Mouse (Mus musculus) limb, embryonic 14.5 days (tissue): ENCODE results near the gene Arhgap25. TPM values are rescaled to one million over a fixed set of nuclear protein-coding genes. Genes with fewer than 3 reads are reported as not detected.

ENCODE experiments used
- ATAC-seq: fragments of 200-750 bp; cut with Nextera tagmentation; 2 replicates; pipeline ENCODE4 v1.8.0; 2017; ENCODE audit warnings: low read depth, moderate number of reproducible peaks, moderate TSS enrichment; ENCODE audit not compliant: low FRiP score
- DNase-seq: peaks from one replicate; pipeline ENCODE4 v3.0.0-alpha.2; 2015; ENCODE audit warnings: low spot score
- H3K27ac ChIP-seq: fragments of 300-500 bp; sonication (generic); replicated peaks from 2 replicates; pipeline ENCODE4 v1.5.1; 2014; ENCODE audit warnings: low read depth, mild to moderate bottlenecking, low read length, moderate library complexity, mixed read lengths
- H3K27me3 ChIP-seq: fragments of 300-500 bp; sonication (generic); 2 replicates; pipeline ENCODE4 v1.6.1; 2014; ENCODE audit warnings: low read length, mixed read lengths; ENCODE audit not compliant: control insufficient read depth, insufficient read depth
- H3K36me3 ChIP-seq: fragments of 300-500 bp; sonication (generic); 2 replicates; pipeline ENCODE4 v1.6.1; 2014; ENCODE audit warnings: mild to moderate bottlenecking, low read length, moderate library complexity, mixed read lengths; ENCODE audit not compliant: control insufficient read depth, insufficient read depth
- H3K4me1 ChIP-seq: fragments of 300-500 bp; sonication (generic); 2 replicates; pipeline ENCODE4 v1.6.1; 2014; ENCODE audit warnings: antibody characterized with exemption, low read length, mixed read lengths; ENCODE audit not compliant: control insufficient read depth, insufficient read depth
- H3K4me2 ChIP-seq: fragments of 300-500 bp; sonication (generic); replicated peaks from 2 replicates; pipeline ENCODE4 v1.6.1; 2014; ENCODE audit warnings: low read depth, mild to moderate bottlenecking, low read length, moderate library complexity; ENCODE audit not compliant: severe bottlenecking
- H3K4me3 ChIP-seq: fragments of 300-500 bp; sonication (generic); replicated peaks from 2 replicates; pipeline ENCODE4 v1.5.1; 2014; ENCODE audit warnings: low read length
- H3K9ac ChIP-seq: fragments of 300-500 bp; sonication (generic); 2 replicates; pipeline ENCODE4 v1.6.1; 2014; ENCODE audit warnings: mild to moderate bottlenecking, low read depth, low read length, moderate library complexity; ENCODE audit not compliant: severe bottlenecking
- H3K9me3 ChIP-seq: fragments of 300-500 bp; sonication (generic); 2 replicates; pipeline ENCODE4 v1.6.1; 2016; ENCODE audit warnings: low read length; ENCODE audit not compliant: control insufficient read depth
- POLR2A ChIP-seq: fragments of 200-500 bp; IDR thresholded peaks from 2 replicates; pipeline ENCODE4 v1.8.0; 2012; ENCODE audit warnings: inconsistent platforms, mild to moderate bottlenecking, moderate library complexity, borderline replicate concordance; ENCODE audit not compliant: insufficient read depth, insufficient read length; ENCODE audit errors: extremely low read depth
- WGBS: fragments of 180-500 bp; shearing (Covaris S2); extraction: QIAGEN DNeasy Blood & Tissue Kit; methylation state at CpG from one replicate; pipeline ENCODE4 v1.1.7; 2014; 5-methylcytosine and 5-hydroxymethylcytosine counted together
- polyA plus RNA-seq, 2 experiments: library from polyadenylated mRNA; depleted of rRNA in 1 of 2; stranded (reverse) in 1 of 2; unstranded in 1 of 2; fragments of >200 nt; fragmentation: Nextera tagmentation in 1 of 2; extraction: Ambion mirVana in 1 of 2; gene quantifications; 2 replicates each; pipeline versions ENCODE4 v1.2.1 to v1.2.3; 2012 to 2014

The Arhgap25 gene
- polyA plus RNA-seq, 2 experiments = 3.2 to 6.4 TPM

GRCm38 (mm10) chr6:87494339-87494738, 38.7 kb downstream of the Arhgap25 start:
- Histone ChIP-seq H3K9me3 (no peaks in the 10 kb centered on the region), H3K4me3 (no peak overlapping the region), H3K4me1 (no peaks in the 10 kb centered on the region), H3K9ac (no peak overlapping the region), H3K4me2 (no peak overlapping the region; the same call in 1 of the 2 replicates), H3K27ac (no peak overlapping the region), H3K36me3 (no peaks in the 10 kb centered on the region), H3K27me3 (no peaks in the 10 kb centered on the region)
- TF ChIP-seq POLR2A = no peak
- no peak for ATAC-seq
- WGBS = 37% methylated on average over 9 of the region's 9 CpGs
- no peak for DNase-seq

- WGBS = 62% methylated on average over 6 of the region's 6 CpGs
Observed at GRCm38 (mm10) chr6:87487657-87488426, 45.2 kb downstream of the Arhgap25 start.

GRCm38 (mm10) chr6:87484806-87485205, 48.3 kb downstream of the Arhgap25 start:
- 42% methylated on average over 5 of the region's 5 CpGs for WGBS
- no peak for ATAC-seq
- no peak for DNase-seq

More at GRCm38 (mm10) chr6:87487657-87488426, 45.2 kb downstream of the Arhgap25 start:
- TF ChIP-seq POLR2A = no peak
- Histone ChIP-seq H3K9me3 (no peaks in the 10 kb centered on the region), H3K4me2 (no peak overlapping the region), H3K36me3 (no peaks in the 10 kb centered on the region), H3K9ac (no peak overlapping the region), H3K4me3 (no peak overlapping the region), H3K27me3 (no peaks in the 10 kb centered on the region), H3K4me1 (peaks cover 5% of the 10 kb centered on the region; the same call in 1 of the 2 replicates), H3K27ac (no peak overlapping the region)
- DNase-seq = no peak
- no peak for ATAC-seq

GRCm38 (mm10) chr6:87483900-87484289, 49.2 kb downstream of the Arhgap25 start:
- Histone ChIP-seq H3K9me3 (no peaks in the 10 kb centered on the region), H3K9ac (no peak overlapping the region), H3K27me3 (no peaks in the 10 kb centered on the region), H3K36me3 (no peaks in the 10 kb centered on the region), H3K4me1 (peaks cover 5% of the 10 kb centered on the region; the same call in 1 of the 2 replicates), H3K4me2 (no peak overlapping the region), H3K4me3 (no peak overlapping the region), H3K27ac (peak overlapping the region; percentile 1; the same call in 1 of the 2 replicates)
- DNase-seq (no peak), ATAC-seq (no peak)
- 55% methylated on average over 3 of the region's 3 CpGs for WGBS
- no peak for TF ChIP-seq POLR2A

More at GRCm38 (mm10) chr6:87484806-87485205, 48.3 kb downstream of the Arhgap25 start:
- H3K4me1 ChIP-seq = peaks cover 5% of the 10 kb centered on the region; the same call in 1 of the 2 replicates
- H3K9me3 ChIP-seq = no peaks in the 10 kb centered on the region
- no peak for TF ChIP-seq POLR2A
- no peak overlapping the region for H3K4me2 ChIP-seq
- H3K27ac ChIP-seq = no peak overlapping the region
- no peak overlapping the region for H3K4me3 ChIP-seq
- no peaks in the 10 kb centered on the region for H3K27me3 ChIP-seq
- H3K9ac ChIP-seq = no peak overlapping the region
- H3K36me3 ChIP-seq = no peaks in the 10 kb centered on the region

GRCm38 (mm10) chr6:87483224-87483899, 49.7 kb downstream of the Arhgap25 start:
- Histone ChIP-seq H3K9ac (no peak overlapping the region), H3K4me1 (peaks cover 5% of the 10 kb centered on the region; the same call in 1 of the 2 replicates), H3K27me3 (no peaks in the 10 kb centered on the region), H3K9me3 (no peaks in the 10 kb centered on the region), H3K4me3 (no peak overlapping the region), H3K27ac (peak overlapping the region; percentile 1; the same call in 1 of the 2 replicates), H3K4me2 (no peak overlapping the region), H3K36me3 (no peaks in the 10 kb centered on the region)
- ATAC-seq (no peak), DNase-seq (no peak)
- WGBS = 30% methylated on average over 12 of the region's 12 CpGs
- TF ChIP-seq POLR2A = no peak
